Mouse (Mus musculus): Measurements from ENCODE around the gene Aox4. TPM values are rescaled to one million over a fixed set of nuclear protein-coding genes. Genes with fewer than 3 reads are reported as not detected.

The Aox4 gene
- total RNA-seq, 2 experiments from 2014 or later, result not detected

DNA sequence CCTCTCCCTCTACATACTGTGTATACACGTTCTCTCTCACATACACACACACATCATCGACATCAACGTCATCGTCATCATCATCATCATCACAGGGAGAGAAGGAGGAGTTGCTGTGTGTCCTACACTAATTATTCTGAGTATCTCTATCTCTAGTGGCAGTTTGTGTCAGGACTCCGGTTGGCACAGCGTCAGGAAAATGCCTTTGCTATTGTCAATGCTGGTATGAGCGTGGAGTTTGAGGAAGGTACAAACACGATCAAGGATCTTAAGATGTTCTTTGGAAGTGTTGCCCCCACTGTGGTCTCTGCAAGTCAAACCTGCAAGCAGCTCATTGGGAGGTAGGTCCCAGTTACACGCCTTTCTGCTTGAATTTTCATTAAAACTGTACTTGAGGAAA, 28.8 kb downstream of the Aox4 start:
- DNase-seq, result no peak
- intact Hi-C loops (cut with DNase I), result no loop called here

- peak in 1 of 2 experiments; percentile 21 for DNase-seq
- intact Hi-C loops (cut with DNase I), result no loop called here
Measured at GRCm38 (mm10) chr1:58240347-58240746, 30.1 kb downstream of the Aox4 start.

DNA sequence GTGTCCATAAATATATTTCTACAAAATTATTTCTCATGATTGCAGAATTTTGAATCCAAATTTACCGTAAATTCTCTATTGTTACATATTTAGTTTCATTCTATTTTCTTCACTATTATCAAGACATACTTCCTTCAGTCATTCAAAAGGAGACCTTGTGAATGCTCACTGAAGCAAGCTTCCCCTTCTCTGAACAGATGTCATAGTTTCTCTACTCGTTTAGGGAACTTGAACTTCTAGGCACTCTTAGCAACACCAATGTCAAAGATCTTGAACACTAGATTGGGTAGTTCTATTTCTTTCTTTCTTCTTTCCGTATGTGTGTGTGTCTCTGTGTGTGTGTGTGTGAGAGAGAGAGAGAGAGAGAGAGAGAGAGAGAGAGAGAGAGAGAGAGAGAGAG, 34.3 kb downstream of the Aox4 start:
- intact Hi-C loops (cut with DNase I), result no loop called here
- no peak for DNase-seq

DNA sequence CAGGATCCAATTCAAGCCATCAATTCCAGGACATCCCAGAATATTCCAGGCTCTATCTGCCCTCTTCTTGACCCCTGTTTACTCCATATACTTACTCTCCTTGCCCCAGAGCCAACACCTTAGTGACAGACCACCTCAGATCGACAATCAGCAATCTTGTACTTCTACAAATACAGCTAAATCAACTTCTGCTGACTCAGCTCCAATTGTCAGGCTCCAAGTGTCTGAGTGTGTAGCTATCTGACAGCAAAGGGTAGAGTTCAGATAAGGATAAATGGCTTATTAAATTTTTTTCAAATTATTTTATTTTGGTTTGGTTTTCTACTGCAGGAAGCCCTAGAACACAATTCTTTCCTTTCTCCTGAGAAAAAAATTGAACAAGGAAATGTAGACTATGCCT, 38.3 kb downstream of the Aox4 start:
- no peak for DNase-seq
- intact Hi-C loops (cut with DNase I), result no loop called here

GRCm38 (mm10) chr1:58253466-58253865, 43.3 kb downstream of the Aox4 start:
- intact Hi-C loops (cut with DNase I), result no loop called here
- DNase-seq, result no peak

DNA sequence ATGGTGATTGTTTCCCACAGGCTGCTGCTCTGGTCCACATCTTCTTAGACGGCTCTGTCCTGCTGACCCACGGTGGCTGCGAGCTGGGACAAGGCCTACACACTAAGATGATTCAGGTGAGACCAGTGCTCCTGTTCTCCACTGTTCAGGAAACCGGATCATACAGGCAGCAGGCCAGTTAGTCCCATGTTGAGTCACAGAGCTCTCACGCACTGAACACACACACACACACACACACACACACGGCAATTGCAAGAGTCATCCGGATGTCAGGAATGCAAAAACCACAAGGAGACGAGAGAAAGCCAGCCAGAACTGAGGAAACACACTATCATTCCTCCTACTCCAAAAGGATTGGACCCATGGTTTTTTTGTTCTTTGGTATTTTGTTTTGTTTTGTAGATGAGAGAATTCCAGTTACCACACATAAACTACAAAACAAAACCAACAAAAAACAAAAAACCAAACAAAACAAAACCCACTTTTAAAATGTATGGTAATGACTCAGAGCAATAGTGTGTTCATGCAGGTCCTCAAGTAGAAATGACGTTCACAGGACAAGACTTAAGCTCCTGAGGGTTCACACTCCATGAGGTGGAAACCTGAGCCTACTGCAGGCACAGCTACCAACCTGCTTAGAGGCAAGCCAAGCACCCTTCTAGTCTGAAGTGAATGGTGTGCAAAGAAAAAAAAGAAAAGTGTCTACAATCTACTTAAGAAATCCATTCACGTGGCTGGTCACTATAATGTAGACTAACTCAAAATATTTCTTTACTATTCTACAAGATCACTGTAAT, 47.2 kb downstream of the Aox4 start:
- intact Hi-C loops (cut with DNase I), result no loop called here
- DNase-seq, result no peak

DNA sequence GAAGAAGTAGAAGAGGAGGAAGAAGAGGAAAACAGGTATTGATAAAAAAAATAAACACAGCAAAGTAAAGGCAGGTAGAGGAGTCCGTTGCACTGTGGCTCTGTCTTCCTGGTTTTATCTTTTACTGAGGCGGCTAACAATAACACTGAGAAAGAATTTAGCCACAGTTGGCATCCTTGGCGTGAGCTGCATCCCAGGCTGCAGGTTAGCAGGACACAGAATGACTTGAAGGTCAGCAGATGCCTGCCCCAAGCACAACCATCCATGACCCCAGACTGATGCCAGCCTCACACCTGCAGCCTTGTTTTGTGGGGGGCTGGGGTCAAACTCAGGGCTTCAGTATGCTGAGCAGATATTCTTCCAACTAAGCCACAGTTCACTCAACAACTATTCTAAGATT, 50.1 kb downstream of the Aox4 start:
- intact Hi-C loops (cut with DNase I), result no loop called here

DNA sequence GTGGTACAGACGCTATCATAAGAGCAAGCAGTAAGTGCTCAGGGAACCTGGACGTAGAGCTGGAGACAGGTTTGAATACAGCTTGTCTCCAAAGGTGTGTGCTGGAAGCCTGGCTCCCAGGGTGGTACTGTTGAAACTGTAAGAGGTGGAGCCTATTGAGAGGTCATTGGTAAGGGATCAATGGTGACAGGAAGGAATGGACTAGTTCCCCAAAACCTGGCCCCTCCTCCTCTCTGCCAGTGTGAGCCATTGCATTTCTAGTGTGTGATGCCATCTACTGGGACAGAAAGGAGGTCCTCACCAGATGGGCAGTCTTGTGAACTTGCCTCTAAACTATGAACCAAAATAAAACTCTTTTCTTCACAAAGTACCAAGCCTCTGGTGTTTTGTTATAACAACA, 58.0 kb downstream of the Aox4 start:
- DNase-seq, result no peak
- intact Hi-C loops (cut with DNase I), result no loop called here

More for the DNA sequence above, 50.1 kb downstream of the Aox4 start:
- no peak for DNase-seq

GRCm38 (mm10) chr1:58270807-58271569, 60.8 kb downstream of the Aox4 start:
- DNase-seq, result peak; percentile 31 to 69
- intact Hi-C loops (cut with DNase I), result loop anchor here (2.0 to 5.0 kb wide), 2 partner anchors 114 to 844 kb away; no protein-coding TSS in a partner anchor

- intact Hi-C loops (cut with DNase I), result no loop called here
- DNase-seq, result no peak
Measured at GRCm38 (mm10) chr1:58275879-58276278, 65.7 kb downstream of the Aox4 start.

GRCm38 (mm10) chr1:58278026-58278425, 67.8 kb downstream of the Aox4 start, which contains the start of gene Aox2:
Gene Aox2, plus strand, starts transcription at chr1:58278326.
- DNase-seq, result no peak
- intact Hi-C loops (cut with DNase I), result no loop called here

- intact Hi-C loops (cut with DNase I), result no loop called here
- no peak for DNase-seq
Measured at GRCm38 (mm10) chr1:58278513-58278912, 68.3 kb downstream of the Aox4 start.

DNA sequence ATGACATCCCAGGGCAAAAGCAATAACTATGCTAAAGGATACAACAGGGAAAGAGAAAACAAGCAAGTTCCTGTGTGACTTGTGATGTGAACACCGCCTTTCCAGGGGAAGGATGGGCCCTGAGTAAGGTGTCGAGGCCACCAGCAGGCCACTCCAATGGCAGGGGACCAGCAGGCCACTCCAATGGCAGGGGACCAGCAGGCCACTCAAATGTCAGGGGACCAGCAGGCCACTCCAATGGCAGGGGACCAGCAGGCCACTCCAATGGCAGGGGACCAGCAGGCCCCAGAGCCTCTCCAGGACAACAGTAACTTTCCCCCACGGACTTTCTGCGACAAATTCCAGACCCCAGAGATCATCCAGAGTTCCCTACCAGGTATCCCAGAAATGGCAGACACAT, 70.2 kb downstream of the Aox4 start:
- no peak for DNase-seq
- intact Hi-C loops (cut with DNase I), result no loop called here

DNA sequence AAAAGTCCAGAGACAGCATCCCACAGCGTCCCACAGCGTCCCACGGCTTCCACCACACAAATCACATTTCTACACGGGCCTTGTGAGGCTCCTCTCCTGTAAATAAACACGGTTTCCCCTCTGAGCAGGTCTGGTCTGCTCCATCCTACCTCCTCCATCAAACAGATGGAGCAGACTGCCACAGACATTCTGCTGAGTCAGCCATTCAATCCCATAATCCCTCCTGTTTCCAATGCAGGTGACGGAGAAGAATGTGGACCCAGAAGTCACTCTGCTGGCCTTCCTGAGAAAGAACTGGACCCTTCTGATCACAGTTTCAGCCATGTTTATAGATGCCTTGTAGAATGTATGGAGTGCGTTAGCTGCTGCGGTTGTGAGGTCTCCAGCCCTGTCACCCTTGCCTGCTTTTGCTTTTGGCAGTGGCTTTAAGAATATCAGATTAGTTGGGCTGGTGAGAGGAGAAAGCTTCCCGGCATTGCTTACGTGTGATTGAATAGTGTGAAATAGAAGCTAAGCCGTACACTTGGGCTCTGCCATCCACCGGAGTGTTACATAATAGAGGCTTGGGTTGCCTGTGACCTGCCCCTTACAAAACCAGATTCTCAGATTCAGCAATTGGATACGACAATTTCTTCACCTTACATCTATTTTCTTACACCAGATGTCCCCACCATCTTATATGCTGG, 70.9 kb downstream of the Aox4 start:
- no peak for DNase-seq
- intact Hi-C loops (cut with DNase I), result no loop called here

DNA sequence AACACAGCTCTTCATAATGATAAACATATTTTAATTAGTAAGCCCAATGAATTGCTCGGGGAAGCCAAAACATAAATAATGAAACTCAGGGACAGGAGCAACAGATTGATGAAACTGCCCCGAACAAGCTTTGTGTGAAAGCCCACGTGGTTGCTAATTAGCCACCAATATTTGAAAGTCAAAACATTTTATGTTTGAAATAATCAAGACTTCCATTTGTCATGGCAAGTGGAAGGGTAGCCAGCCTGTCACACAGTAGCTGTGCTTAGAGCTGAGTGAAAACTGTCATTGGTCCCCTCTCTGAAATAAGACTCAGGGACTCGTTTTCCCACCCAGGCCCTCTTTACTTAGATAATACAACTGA, 71.4 kb downstream of the Aox4 start:
- intact Hi-C loops (cut with DNase I), result no loop called here
- no peak for DNase-seq

DNA sequence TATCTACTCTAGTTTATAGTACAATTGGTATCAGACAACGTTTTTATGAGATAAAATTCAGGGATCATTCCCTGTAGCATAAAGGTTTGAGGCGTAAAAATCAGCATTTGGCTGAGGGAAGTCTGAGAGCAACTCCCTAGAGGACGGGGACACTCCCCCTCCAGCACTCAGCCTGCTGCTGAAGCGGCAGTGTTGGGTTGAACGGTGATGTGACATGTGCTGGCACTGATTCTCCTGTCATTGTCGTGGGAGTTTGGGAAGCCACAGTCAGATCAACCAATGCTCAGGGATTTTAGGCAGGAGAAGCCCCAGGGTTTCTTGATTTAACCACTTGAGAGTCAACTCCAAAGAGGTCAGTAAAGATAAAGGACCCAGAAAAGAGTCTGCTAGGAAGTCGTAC, 74.3 kb downstream of the Aox4 start:
- no peak for DNase-seq
- intact Hi-C loops (cut with DNase I), result no loop called here

- intact Hi-C loops (cut with DNase I), result no loop called here
- no peak for DNase-seq
Measured at GRCm38 (mm10) chr1:58288091-58288490, 77.9 kb downstream of the Aox4 start.

DNA sequence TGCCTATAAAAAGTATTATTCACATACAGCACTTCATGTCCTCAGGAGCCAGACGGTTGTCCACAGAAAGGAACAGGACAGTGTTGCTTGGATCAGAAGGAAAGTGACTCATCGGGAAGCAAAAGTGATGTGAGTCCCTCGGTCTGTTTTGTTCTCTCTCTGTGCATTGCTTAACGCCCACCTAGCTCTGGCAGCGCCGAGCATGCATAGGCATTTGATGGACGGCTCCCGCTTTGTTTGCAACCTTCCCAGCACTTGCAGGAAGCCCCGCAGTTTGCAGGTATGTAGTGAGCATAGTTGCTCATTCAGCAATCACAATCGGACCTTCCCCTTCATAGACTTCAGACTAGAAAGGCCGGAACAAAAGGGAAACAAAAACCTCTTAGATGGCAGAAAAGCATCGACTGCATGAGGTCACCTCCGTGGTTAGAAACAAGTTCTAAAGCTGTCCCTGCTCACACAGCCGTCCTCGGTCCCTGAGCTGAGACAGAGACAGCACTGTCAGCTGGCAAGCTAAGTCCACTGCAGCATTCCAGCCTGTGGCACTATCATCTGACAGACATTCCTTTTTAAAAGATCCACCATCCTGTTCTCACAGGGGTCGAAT, 79.8 kb downstream of the Aox4 start:
- intact Hi-C loops (cut with DNase I), result no loop called here
- no peak for DNase-seq

DNA sequence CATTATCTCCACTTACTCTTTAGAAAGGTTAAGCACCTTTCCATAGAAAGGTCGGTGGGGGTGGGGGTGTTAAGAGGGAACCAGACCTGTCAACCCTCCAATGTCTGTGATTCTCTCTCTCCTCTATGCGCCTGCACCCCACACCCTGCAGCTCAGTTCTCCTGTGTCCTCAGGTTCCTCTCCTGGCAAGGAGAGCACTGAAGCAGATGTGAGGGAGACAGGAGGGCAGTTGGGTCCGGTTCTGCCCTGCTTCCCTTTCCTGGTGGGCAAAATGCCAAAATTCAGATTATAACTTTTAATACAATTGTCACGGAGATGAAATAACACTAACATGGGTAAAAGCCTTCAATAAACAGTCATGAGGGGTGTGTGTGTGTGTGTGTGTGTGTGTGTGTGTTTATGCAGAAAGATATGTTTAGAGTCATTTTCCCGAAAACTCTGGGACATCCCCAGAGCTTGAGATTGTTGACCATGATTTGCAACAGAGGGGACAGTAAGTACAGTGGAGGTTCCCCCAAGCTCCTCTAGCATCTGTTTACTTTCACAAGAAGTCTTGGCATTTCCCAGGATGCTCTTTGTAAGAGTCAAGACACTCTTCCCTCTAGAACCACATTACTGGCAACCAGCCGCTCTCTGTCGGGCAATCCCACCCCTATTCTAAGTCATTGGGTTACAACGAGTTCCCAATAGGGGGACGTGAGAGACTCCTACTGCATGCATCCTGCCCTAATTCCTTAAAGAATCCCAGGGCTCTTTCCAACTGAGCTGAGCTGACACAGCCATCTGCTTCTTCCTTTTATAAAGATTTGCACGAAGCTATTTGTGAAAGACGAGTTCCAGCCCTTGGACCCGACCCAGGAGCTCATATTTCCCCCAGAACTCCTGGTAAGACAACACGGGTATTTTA, 81.5 kb downstream of the Aox4 start:
- DNase-seq, result peak in 1 of 2 experiments; percentile 34
- intact Hi-C loops (cut with DNase I), result no loop called here

DNA sequence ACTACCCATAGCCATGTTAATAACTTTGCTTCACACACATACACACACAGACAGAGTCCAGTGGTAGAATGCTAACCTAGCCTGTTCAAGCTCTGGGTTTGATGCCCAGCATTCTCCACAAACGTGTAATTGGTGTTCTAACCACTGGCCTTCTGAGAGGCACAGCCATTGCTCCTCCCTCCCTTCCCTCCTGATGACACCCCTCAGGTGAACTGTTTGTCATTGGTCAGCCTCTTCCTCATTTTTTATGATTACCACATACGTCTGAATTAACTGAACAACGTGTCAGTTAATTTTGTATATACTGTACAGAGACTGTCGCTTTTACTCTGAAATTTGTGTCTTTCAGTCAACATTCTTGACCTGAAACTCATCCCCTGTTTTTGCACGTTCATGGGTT, 84.5 kb downstream of the Aox4 start:
- DNase-seq, result no peak
- intact Hi-C loops (cut with DNase I), result loop anchor here (2.0 to 5.0 kb wide), 3 partner anchors 98 to 867 kb away; partner anchors contain the start of gene Bzw1

Data from heart, postnatal 14 days (tissue).